Mouse (Mus musculus): ENCODE measurements around the gene Rasgrf1. TPM values are rescaled to one million over a fixed set of nuclear protein-coding genes. Genes with fewer than 3 reads are reported as not detected.

Rasgrf1 gene
- polyA plus RNA-seq, 1 experiment: 0.32 TPM

GRCm38 (mm10) chr9:89976366-89976940, 66.7 kb downstream of the Rasgrf1 start:
- Histone ChIP-seq H3K4me1 (ENCODE audit: control insufficient read depth, insufficient read depth, low read length) (no peaks in the 10 kb centered on the region), H3K4me3 (ENCODE audit: insufficient read depth, low read length) (no peak overlapping the region), H3K27ac (ENCODE audit: insufficient read depth, low read length) (no peak overlapping the region)
- TF ChIP-seq CTCF (IDR thresholded peaks at IDR 0.05; ENCODE audit: borderline replicate concordance, insufficient read depth, low read length) (no peak), POLR2A (IDR thresholded peaks at IDR 0.05; ENCODE audit: low read depth, low read length) (no peak)

- Histone ChIP-seq H3K4me3 (ENCODE audit: insufficient read depth, low read length) (no peak overlapping the region), H3K27ac (ENCODE audit: insufficient read depth, low read length) (no peak overlapping the region), H3K4me1 (ENCODE audit: control insufficient read depth, insufficient read depth, low read length) (no peaks in the 10 kb centered on the region)
- TF ChIP-seq POLR2A (IDR thresholded peaks at IDR 0.05; ENCODE audit: low read depth, low read length) (no peak), CTCF (IDR thresholded peaks at IDR 0.05; ENCODE audit: borderline replicate concordance, insufficient read depth, low read length) (no peak)
These were observed 69.5 kb downstream of the Rasgrf1 start for GRCm38 (mm10) chr9:89979248-89979647.

GRCm38 (mm10) chr9:89982256-89982655, 72.5 kb downstream of the Rasgrf1 start:
- Histone ChIP-seq H3K4me1 (ENCODE audit: control insufficient read depth, insufficient read depth, low read length) (no peaks in the 10 kb centered on the region), H3K27ac (ENCODE audit: insufficient read depth, low read length) (no peak overlapping the region), H3K4me3 (ENCODE audit: insufficient read depth, low read length) (no peak overlapping the region)
- TF ChIP-seq POLR2A (IDR thresholded peaks at IDR 0.05; ENCODE audit: low read depth, low read length) (no peak), CTCF (IDR thresholded peaks at IDR 0.05; ENCODE audit: borderline replicate concordance, insufficient read depth, low read length) (no peak)

- no peak for TF ChIP-seq POLR2A (IDR thresholded peaks at IDR 0.05; ENCODE audit: low read depth, low read length)
- TF ChIP-seq CTCF (IDR thresholded peaks at IDR 0.05; ENCODE audit: borderline replicate concordance, insufficient read depth, low read length): no peak
- Histone ChIP-seq H3K4me1 (ENCODE audit: control insufficient read depth, insufficient read depth, low read length) (no peaks in the 10 kb centered on the region), H3K27ac (ENCODE audit: insufficient read depth, low read length) (no peak overlapping the region), H3K4me3 (ENCODE audit: insufficient read depth, low read length) (no peak overlapping the region)
These were observed 78.3 kb downstream of the Rasgrf1 start for GRCm38 (mm10) chr9:89988053-89988452.

GRCm38 (mm10) chr9:89988811-89989528, 79.3 kb downstream of the Rasgrf1 start:
- H3K27ac ChIP-seq (ENCODE audit: insufficient read depth, low read length): no peak overlapping the region
- no peak overlapping the region for H3K4me3 ChIP-seq (ENCODE audit: insufficient read depth, low read length)
- H3K4me1 ChIP-seq (ENCODE audit: control insufficient read depth, insufficient read depth, low read length): no peaks in the 10 kb centered on the region
- TF ChIP-seq POLR2A (IDR thresholded peaks at IDR 0.05; ENCODE audit: low read depth, low read length) (no peak), CTCF (IDR thresholded peaks at IDR 0.05; ENCODE audit: borderline replicate concordance, insufficient read depth, low read length) (no peak)

- Histone ChIP-seq H3K4me3 (ENCODE audit: insufficient read depth, low read length) (no peak overlapping the region), H3K4me1 (ENCODE audit: control insufficient read depth, insufficient read depth, low read length) (no peaks in the 10 kb centered on the region), H3K27ac (ENCODE audit: insufficient read depth, low read length) (no peak overlapping the region)
- TF ChIP-seq POLR2A (IDR thresholded peaks at IDR 0.05; ENCODE audit: low read depth, low read length) (no peak), CTCF (IDR thresholded peaks at IDR 0.05; ENCODE audit: borderline replicate concordance, insufficient read depth, low read length) (no peak)
These were observed 96.7 kb downstream of the Rasgrf1 start for GRCm38 (mm10) chr9:90006432-90006831.

- Histone ChIP-seq H3K4me1 (ENCODE audit: control insufficient read depth, insufficient read depth, low read length) (no peaks in the 10 kb centered on the region), H3K27ac (ENCODE audit: insufficient read depth, low read length) (no peak overlapping the region), H3K4me3 (ENCODE audit: insufficient read depth, low read length) (no peak overlapping the region)
- TF ChIP-seq CTCF (IDR thresholded peaks at IDR 0.05; ENCODE audit: borderline replicate concordance, insufficient read depth, low read length) (no peak), POLR2A (IDR thresholded peaks at IDR 0.05; ENCODE audit: low read depth, low read length) (no peak)
These were observed 97.4 kb downstream of the Rasgrf1 start for GRCm38 (mm10) chr9:90007094-90007493.

GRCm38 (mm10) chr9:90008138-90008537, 98.4 kb downstream of the Rasgrf1 start:
- H3K27ac ChIP-seq (ENCODE audit: insufficient read depth, low read length): no peak overlapping the region
- no peak for TF ChIP-seq CTCF (IDR thresholded peaks at IDR 0.05; ENCODE audit: borderline replicate concordance, insufficient read depth, low read length)
- TF ChIP-seq POLR2A (IDR thresholded peaks at IDR 0.05; ENCODE audit: low read depth, low read length): no peak
- no peak overlapping the region for H3K4me3 ChIP-seq (ENCODE audit: insufficient read depth, low read length)
- H3K4me1 ChIP-seq (ENCODE audit: control insufficient read depth, insufficient read depth, low read length): no peaks in the 10 kb centered on the region

- TF ChIP-seq POLR2A (IDR thresholded peaks at IDR 0.05; ENCODE audit: low read depth, low read length) (no peak), CTCF (IDR thresholded peaks at IDR 0.05; ENCODE audit: borderline replicate concordance, insufficient read depth, low read length) (no peak)
- H3K4me1 ChIP-seq (ENCODE audit: control insufficient read depth, insufficient read depth, low read length): no peaks in the 10 kb centered on the region
- H3K4me3 ChIP-seq (ENCODE audit: insufficient read depth, low read length): no peak overlapping the region
- H3K27ac ChIP-seq (ENCODE audit: insufficient read depth, low read length): no peak overlapping the region
These were observed 102.1 kb downstream of the Rasgrf1 start for GRCm38 (mm10) chr9:90011849-90012248.

- H3K27ac ChIP-seq (ENCODE audit: insufficient read depth, low read length): no peak overlapping the region
- no peaks in the 10 kb centered on the region for H3K4me1 ChIP-seq (ENCODE audit: control insufficient read depth, insufficient read depth, low read length)
- TF ChIP-seq POLR2A (IDR thresholded peaks at IDR 0.05; ENCODE audit: low read depth, low read length): no peak
- TF ChIP-seq CTCF (IDR thresholded peaks at IDR 0.05; ENCODE audit: borderline replicate concordance, insufficient read depth, low read length): no peak
- H3K4me3 ChIP-seq (ENCODE audit: insufficient read depth, low read length): no peak overlapping the region
These were observed 104.9 kb downstream of the Rasgrf1 start for GRCm38 (mm10) chr9:90014649-90015048.
